Mouse (Mus musculus): ENCODE results near the gene Eme1.

The Eme1 gene

DNA sequence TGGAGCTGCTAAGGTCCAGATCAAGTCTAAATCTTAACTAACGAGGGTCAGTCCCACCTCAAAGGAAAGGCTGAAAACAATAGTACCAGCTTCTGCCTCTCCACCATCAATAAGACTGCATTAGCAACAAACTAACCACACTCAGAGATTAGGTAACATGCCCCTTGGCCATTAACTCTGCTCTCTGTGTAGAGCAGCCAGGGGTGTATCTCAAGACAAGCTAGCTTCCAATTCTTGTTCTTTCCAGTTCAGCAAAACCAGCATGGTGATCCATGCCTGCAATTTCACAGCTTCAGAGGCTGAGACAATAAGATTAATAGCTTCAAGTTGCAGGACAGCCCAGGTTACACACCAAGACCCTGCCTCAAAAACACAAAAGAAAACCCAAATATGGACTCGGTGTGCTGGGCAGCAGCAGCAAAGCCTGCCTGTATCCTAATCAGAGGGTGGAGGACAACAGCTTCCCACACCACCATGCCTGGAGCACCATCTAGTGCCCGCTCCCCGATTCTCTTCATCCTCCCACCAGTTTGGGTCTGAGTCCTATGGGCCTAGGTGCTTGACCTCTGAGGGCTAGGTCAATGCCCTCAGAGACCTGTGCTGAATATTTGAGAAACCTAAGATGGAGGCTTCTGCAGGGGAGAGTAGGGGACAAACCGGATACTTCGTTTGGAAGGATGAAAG lies 55.2 kb downstream of the Eme1 start:
- in situ Hi-C loops (cut with MseI, MboI): no loop called here

DNA sequence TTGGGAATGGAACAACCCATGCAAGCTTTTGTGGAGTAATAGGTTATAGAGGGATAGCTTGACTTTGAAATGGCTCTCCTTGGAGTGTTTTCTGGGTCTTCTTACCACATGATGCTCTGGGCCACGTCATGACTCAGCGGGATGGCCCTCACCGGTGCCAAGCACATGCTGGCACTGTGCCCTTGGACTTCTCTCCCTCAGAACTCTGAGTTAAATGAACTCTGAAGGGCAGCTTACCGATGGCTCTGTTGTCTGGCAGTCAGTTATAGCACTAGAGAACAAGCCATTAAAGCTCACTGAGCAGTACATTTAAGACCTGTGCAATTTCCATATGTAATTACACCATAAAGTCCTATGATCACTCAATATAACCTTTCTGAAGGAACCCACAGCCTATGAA lies 56.4 kb downstream of the Eme1 start:
- in situ Hi-C loops (cut with MseI, MboI): no loop called here

- in situ Hi-C loops (cut with MseI, MboI): no loop called here
Measured at GRCm38 (mm10) chr11:94596311-94596852, 57.4 kb downstream of the Eme1 start.

Measured in mouse trophoblast stem cell (cell line).